Mouse (Mus musculus) hindbrain, postnatal 0 days (tissue): ENCODE results near the gene Cfap97d2. TPM values are rescaled to one million over a fixed set of nuclear protein-coding genes. Genes with fewer than 3 reads are reported as not detected.

ENCODE experiments used
- ATAC-seq: fragments of 200-750 bp; cut with Nextera tagmentation; 2 replicates; pipeline ENCODE4 v1.8.0; 2017; ENCODE audit warnings: mild to moderate bottlenecking, moderate TSS enrichment, moderate library complexity
- DNase-seq: peaks from one replicate; pipeline ENCODE4 v3.0.0-alpha.2; 2015; ENCODE audit warnings: low spot score
- H3K27ac ChIP-seq: fragments of 300-500 bp; sonication (generic); 2 replicates; pipeline ENCODE4 v1.5.1; 2014; ENCODE audit warnings: mild to moderate bottlenecking
- H3K27me3 ChIP-seq: fragments of 300-500 bp; sonication (generic); 2 replicates; pipeline ENCODE4 v1.6.1; 2014; ENCODE audit warnings: low read length, mixed read lengths; ENCODE audit not compliant: insufficient read depth
- H3K36me3 ChIP-seq: fragments of 300-500 bp; sonication (generic); 2 replicates; pipeline ENCODE4 v1.6.1; 2014; ENCODE audit warnings: low read length, mixed read lengths; ENCODE audit not compliant: insufficient read depth
- H3K4me1 ChIP-seq: fragments of 300-500 bp; sonication (generic); 2 replicates; pipeline ENCODE4 v1.6.1; 2014; ENCODE audit warnings: antibody characterized with exemption, low read length, mixed read lengths; ENCODE audit not compliant: insufficient read depth
- H3K4me2 ChIP-seq: fragments of 300-500 bp; sonication (generic); 2 replicates; pipeline ENCODE4 v1.6.1; 2014; ENCODE audit warnings: low read depth, mild to moderate bottlenecking, low read length, moderate library complexity, mixed read lengths
- H3K4me3 ChIP-seq: fragments of 300-500 bp; sonication (generic); 2 replicates; pipeline ENCODE4 v1.5.1; 2014; ENCODE audit warnings: low read length
- H3K9ac ChIP-seq: fragments of 300-500 bp; sonication (generic); replicated peaks from 2 replicates; pipeline ENCODE4 v1.6.1; 2014; ENCODE audit warnings: mild to moderate bottlenecking, low read length, moderate library complexity, mixed read lengths
- H3K9me3 ChIP-seq: fragments of 300-500 bp; sonication (generic); 2 replicates; pipeline ENCODE4 v1.6.1; 2016; ENCODE audit warnings: low read length, mixed read lengths
- CTCF ChIP-seq: IDR thresholded peaks from 2 replicates; pipeline ENCODE4 v1.5.1; 2016; ENCODE audit warnings: antibody characterized with exemption, control low read depth, low read depth
- WGBS: fragments of 180-500 bp; shearing (Covaris S2); extraction: QIAGEN DNeasy Blood & Tissue Kit; methylation state at CpG from one replicate; pipeline ENCODE4 v1.1.7; 2014; 5-methylcytosine and 5-hydroxymethylcytosine counted together
- polyA plus RNA-seq: library from polyadenylated mRNA; unstranded; fragments of >200 nt; fragmentation: Nextera tagmentation; extraction: Ambion mirVana; gene quantifications from 2 replicates; pipeline ENCODE4 v1.2.1, GENCODE M21; 2015
- total RNA-seq: library from RNA; depleted of rRNA; stranded (reverse); fragments of >200 nt; gene quantifications from 2 replicates; pipeline ENCODE4 v1.2.3, GENCODE M21; 2014; rRNA removed

Cfap97d2 gene
- total and polyA plus RNA-seq, 2 experiments from 2014 or later: 0.84 to 1.8 TPM

DNA sequence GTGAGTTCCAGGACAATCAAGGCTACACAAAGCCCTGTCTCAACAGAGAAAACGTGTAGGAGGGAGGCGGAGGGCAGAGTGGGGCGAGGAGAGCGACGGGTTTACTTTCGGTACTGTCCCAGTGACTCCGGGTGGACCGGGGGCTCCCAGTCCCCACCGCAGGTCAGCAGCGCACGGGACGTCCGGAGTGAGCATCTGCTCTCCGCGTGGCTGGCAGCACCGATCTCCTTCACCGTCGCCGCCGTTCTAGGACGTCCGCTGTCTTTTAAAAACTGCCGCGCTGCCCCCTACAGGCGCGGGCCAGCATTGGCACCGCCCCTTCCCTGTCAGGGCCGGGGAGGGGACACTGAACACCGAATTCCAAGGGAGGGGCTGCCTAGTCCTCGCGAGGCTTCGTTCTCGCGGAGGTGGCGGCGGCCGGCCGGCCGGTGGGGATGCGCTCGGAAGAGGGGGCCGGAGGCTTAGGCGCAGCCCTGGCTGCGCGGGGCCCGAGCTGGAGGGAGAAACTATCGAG, 79.6 kb downstream of the Cfap97d2 start, which contains the start of gene Upf3a:
TSS of gene Upf3a (plus strand) at position 366 of the 514 bp plus-strand sequence.
- ATAC-seq (peak; percentile 97), DNase-seq (peak; percentile 97)
- under 1% methylated on average over 47 of the region's 47 CpGs for WGBS

DNA sequence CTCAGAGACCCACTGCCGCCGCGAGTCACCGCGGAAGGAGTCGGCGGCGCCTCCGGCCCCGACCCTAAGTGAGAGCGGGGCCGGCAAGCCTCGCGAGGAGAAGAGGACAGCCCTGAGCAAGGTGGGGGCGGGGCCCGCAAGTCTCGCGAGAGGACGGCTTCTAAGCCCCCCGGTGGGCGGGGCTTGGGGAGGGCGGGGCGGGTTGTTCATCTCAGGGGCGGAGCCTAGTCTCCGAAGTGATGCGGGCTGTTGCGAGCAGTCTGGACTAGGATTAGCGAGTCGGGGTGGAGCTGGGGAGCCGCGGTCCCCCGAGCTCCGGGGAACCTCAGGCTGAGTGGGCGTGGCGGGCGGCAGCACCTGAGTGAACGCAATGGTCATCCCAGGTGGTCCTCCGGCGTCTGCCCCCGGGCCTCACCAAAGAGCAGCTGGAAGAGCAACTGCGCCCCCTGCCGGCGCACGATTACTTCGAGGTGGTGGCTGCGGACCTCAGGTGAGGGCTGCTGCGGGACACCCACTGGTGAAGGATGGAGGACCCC, 80.1 kb downstream of the Cfap97d2 start:
- 1% methylated on average over 44 of the region's 47 CpGs for WGBS
- H3K9me3 ChIP-seq: no peaks in the 10 kb centered on the region
- peak; percentile 99 for DNase-seq
- peaks cover 3% of the 10 kb centered on the region; the same call in 1 of the 2 replicates for H3K4me1 ChIP-seq
- no peaks in the 10 kb centered on the region for H3K27me3 ChIP-seq
- peak overlapping the region; percentile 95 for H3K27ac ChIP-seq
- peak overlapping the region; percentile 56 for H3K4me3 ChIP-seq
- H3K36me3 ChIP-seq: peaks cover 21% of the 10 kb centered on the region
- peak overlapping the region; percentile 67 for H3K4me2 ChIP-seq
- peak; percentile 98 for ATAC-seq
- H3K9ac ChIP-seq: peak overlapping the region; percentile 77
- TF ChIP-seq CTCF: peak; percentile 95

More for the DNA sequence above, 79.6 kb downstream of the Cfap97d2 start, which contains the start of gene Upf3a:
- peak within 1 kb of the TSS; percentile 67 for H3K4me2 ChIP-seq
- H3K9me3 ChIP-seq: no peaks in the 10 kb centered on the region
- peak; percentile 84 for TF ChIP-seq CTCF
- H3K27ac ChIP-seq: peak within 1 kb of the TSS; percentile 95
- H3K4me1 ChIP-seq: peaks cover 3% of the 10 kb centered on the region; the same call in 1 of the 2 replicates
- peak within 1 kb of the TSS; percentile 56 for H3K4me3 ChIP-seq
- H3K9ac ChIP-seq: peak within 1 kb of the TSS; percentile 77
- no peaks in the 10 kb centered on the region for H3K27me3 ChIP-seq
- H3K36me3 ChIP-seq: peaks cover 25% of the 10 kb centered on the region

DNA sequence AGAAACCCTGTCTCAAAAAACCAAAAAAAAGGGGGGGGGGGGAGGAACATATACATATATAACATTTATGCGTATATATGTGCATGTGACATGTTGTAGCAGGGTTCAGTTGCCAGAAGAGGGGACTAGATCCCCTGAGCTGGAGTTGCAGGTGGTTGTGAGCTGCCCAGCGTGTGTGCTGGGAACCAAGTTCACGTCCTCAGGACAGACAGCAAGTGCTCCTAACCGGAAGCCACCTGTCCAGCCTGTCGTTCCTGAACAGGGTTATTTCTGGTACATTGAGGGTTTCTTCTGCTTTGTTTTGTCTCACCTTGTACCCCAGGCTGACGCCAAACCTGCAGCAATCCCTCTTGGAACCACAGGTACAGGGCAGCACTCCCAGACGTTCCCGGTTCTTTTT, 83.9 kb downstream of the Cfap97d2 start:
- H3K36me3 ChIP-seq: peaks cover 20% of the 10 kb centered on the region
- ATAC-seq: no peak

More for the DNA sequence above, 83.9 kb downstream of the Cfap97d2 start:
- DNase-seq: no peak
- Histone ChIP-seq H3K9me3 (no peaks in the 10 kb centered on the region), H3K4me2 (no peak overlapping the region), H3K27me3 (no peaks in the 10 kb centered on the region), H3K9ac (no peak overlapping the region), H3K4me1 (peaks cover 3% of the 10 kb centered on the region; the same call in 1 of the 2 replicates), H3K27ac (no peak overlapping the region), H3K4me3 (no peak overlapping the region)
- TF ChIP-seq CTCF: no peak
- WGBS: 92% methylated on average over 8 of the region's 8 CpGs

Other genes starting within 250 kb of the Cfap97d2 start
- gene Gas6, start 211.4 kb upstream of the Cfap97d2 start, total RNA-seq: 89.0 and 91.2 TPM in 2 replicates
- 77.9 and 78.4 TPM in 2 replicates for gene Gas6, start 211.4 kb upstream of the Cfap97d2 start, polyA plus RNA-seq
- gene 1700029H14Rik, start 143.4 kb upstream of the Cfap97d2 start, total RNA-seq: 2.8 TPM in 1 of 2 replicates, not detected in the other
- 0.30 and 0.57 TPM in 2 replicates for gene 1700029H14Rik, start 143.4 kb upstream of the Cfap97d2 start, polyA plus RNA-seq
- 84.7 and 85.2 TPM in 2 replicates for gene Rasa3, start 28.3 kb upstream of the Cfap97d2 start, total RNA-seq
- gene Rasa3, start 28.3 kb upstream of the Cfap97d2 start, polyA plus RNA-seq: 29.4 and 33.5 TPM in 2 replicates
- 97.7 and 130 TPM in 2 replicates for gene Cdc16, start 51.8 kb downstream of the Cfap97d2 start, total RNA-seq
- gene Cdc16, start 51.8 kb downstream of the Cfap97d2 start, polyA plus RNA-seq: 99.9 and 103 TPM in 2 replicates
- 14.7 and 20.6 TPM in 2 replicates for gene Upf3a, start 79.7 kb downstream of the Cfap97d2 start, total RNA-seq
- 44.9 and 51.3 TPM in 2 replicates for gene Upf3a, start 79.7 kb downstream of the Cfap97d2 start, polyA plus RNA-seq
- gene AF366264, start 132.5 kb downstream of the Cfap97d2 start, total RNA-seq: not detected in 2 replicates
- gene AF366264, start 132.5 kb downstream of the Cfap97d2 start, polyA plus RNA-seq: not detected in 2 replicates
- 32.9 and 41.1 TPM in 2 replicates for gene Champ1, start 163.8 kb downstream of the Cfap97d2 start, total RNA-seq
- gene Champ1, start 163.8 kb downstream of the Cfap97d2 start, polyA plus RNA-seq: 32.3 and 35.9 TPM in 2 replicates
- gene Coprs, start 184.4 kb downstream of the Cfap97d2 start, total RNA-seq: 61.6 and 65.3 TPM in 2 replicates
- 140 and 144 TPM in 2 replicates for gene Coprs, start 184.4 kb downstream of the Cfap97d2 start, polyA plus RNA-seq